Mouse (Mus musculus) liver (tissue): ENCODE measurements around the gene Ccdc163.
"Not testable (repeated sequence)": the region's sequence is repeated elsewhere in the genome, so short reads cannot be mapped to it uniquely, and the experiment has no call there.

ENCODE experiments used
- DNase-seq: peaks from one replicate; pipeline ENCODE4 v3.0.0-alpha.2; 2020; ENCODE audit warnings: mixed read lengths

The Ccdc163 gene

GRCm38 (mm10) chr4:116708201-116708764, at the start of gene Ccdc163, which contains the start of gene Mmachc:
Ccdc163 (plus strand) TSS chr4:116708509.
Mmachc (minus strand) TSS chr4:116708406.
- peak; percentile 90 for DNase-seq

DNA sequence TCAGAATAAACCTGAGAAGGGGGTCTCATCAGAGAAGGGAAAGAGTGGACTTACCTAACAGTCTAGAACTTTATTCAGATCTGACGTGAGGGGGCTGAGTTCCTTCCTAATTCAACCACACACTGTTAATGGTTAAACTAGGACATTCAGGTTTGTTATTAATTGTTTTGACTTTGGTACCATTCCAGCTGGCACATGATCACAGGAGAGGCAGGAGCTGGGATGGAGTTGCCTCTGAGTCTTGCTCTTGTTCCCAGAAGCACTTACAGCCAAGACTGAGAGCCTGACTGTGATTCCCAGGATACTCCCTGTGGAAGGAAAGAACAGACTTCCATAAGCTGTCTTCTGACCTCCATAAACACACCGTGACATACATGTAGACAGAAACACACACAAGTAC, 48.8 kb upstream of the Ccdc163 start:
- no peak for DNase-seq

DNA sequence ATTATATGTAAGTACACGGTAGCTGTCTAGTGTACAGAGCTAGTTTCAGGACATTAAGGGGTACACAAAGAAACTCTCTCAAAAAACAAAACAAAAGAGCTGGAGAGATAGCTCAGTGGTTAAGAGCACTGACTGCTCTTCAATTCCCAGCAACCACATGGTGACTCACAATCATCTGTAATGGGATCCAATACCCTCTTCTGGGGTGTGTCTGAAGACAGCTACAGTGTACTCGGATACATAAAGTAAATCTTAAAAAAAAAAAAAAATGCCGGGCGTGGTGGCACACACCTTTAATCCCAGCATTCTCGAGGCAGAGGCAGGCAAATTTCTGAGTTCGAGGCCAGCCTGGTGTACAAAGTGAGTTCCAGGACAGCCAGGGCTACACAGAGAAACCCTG, 48.4 kb upstream of the Ccdc163 start:
- DNase-seq = not testable (repeated sequence)

GRCm38 (mm10) chr4:116660829-116661228, 47.5 kb upstream of the Ccdc163 start:
- DNase-seq = no peak

GRCm38 (mm10) chr4:116661998-116662397, 46.3 kb upstream of the Ccdc163 start:
- DNase-seq = no peak

DNA sequence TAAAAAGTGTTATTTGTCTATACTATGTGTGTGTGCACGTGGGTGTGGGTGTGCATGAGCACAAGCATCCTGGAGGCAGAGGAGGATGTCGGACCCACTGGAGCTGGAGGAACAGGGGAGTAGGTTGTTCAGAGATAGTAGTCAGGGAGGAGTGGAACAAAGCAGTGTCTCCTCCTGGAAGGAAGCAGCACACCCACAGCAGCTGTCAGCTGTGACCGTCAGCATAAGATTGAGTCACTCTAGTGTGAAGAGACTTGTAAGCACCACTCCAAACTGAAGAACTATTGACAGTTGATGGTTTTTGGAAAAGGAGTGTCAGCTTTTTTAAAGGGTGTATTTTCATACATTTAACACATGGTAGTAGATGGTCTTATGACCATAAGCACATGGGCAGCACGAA, 41.7 kb upstream of the Ccdc163 start:
- DNase-seq = no peak

DNA sequence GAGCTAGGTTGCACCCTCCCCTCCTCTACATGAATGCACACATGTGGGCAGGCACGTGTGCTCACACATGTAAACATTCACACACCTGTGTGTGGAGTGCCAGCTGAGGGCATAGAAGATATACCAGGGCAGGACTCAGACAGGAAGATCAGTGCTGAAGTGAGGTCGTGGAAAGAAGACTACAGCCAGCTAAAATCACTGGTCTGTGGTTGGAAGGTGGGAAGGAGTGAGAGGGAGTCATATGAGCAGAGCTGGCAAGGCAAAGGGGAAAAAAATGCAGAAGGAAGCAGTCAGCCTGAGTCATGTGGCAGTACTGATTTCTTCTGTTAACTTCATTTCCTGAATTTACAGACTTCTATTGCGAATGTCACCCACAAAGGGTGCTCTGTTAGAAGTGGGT, 40.2 kb upstream of the Ccdc163 start:
- no peak for DNase-seq

DNA sequence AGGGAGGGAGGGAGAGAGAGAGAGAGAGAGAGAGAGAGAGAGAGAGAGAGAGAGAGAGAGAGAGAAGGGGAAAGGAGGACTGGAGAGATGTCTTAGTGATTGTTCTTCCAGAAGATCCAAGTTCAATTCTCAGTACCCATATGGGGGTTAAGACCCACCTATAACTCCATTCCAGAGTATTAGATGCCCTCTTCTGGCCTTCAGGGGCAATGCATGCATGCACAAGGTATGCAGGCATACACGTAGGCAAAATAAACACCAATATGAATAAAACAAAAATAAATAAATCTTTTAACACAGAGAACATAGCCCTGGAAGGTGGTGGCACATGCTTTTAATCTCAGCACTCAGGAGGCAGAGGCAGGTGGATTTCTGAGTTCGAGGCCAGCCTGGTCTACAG, 39.0 kb upstream of the Ccdc163 start:
- DNase-seq = no peak

DNA sequence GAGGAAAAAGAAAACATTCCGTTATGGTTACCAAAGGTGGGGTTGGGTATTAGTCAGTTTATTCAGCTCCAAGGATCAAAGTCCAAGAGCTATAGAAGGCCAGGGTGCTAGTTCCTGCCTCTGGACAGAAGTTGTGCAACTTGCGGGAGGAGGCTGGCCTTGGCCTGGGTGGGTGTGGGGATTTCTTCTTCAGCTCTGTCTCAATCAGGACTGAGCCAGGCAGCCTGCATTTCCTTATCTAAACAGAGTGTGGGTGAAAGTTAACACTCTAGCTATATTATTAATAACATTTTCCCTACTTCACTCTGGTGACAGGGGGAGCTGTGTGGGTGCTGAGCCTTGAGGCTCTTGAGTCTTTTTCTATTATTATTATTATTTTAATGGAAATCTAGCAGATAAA, 35.5 kb upstream of the Ccdc163 start:
- peak; percentile 74 for DNase-seq

DNA sequence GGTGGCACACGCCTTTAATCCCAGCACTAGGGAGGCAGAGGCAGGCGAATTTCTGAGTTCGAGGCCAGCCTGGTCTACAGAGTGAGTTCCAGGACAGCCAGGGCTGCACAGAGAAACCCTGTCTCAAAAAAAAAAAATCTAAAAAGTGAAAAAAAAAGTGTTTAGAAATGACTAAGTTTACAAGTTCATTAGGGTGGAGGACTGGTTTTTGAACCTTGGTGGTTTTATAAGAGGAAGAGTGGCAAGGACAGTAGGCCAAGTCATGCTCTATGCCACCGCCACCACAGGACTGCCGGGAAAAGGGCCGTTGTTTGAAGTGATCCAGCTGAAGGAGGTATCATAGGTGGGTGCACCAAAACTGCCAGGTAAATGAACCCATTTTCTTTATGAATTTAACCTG, 33.5 kb upstream of the Ccdc163 start:
- DNase-seq = not testable (repeated sequence)

DNA sequence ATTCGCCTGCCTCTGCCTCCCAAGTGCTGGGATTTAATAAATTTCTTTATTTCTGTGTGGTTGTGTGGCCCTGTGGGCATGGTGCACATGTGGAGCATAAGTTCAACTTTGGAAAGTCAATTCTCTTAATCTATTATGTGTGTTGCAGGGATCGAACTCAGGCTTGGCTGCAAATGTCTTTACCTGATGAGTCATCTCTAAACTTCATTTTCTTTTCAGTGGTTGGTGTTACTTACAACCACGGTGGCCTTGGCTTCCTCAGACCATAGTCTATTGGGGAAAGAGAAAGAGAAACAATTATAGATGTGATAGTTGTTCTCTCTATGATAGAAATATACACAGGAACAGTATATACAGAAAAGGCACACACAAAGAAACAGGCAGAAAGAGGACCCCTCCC, 32.3 kb upstream of the Ccdc163 start:
- no peak for DNase-seq

GRCm38 (mm10) chr4:116677808-116678207, 30.5 kb upstream of the Ccdc163 start:
- DNase-seq = no peak

DNA sequence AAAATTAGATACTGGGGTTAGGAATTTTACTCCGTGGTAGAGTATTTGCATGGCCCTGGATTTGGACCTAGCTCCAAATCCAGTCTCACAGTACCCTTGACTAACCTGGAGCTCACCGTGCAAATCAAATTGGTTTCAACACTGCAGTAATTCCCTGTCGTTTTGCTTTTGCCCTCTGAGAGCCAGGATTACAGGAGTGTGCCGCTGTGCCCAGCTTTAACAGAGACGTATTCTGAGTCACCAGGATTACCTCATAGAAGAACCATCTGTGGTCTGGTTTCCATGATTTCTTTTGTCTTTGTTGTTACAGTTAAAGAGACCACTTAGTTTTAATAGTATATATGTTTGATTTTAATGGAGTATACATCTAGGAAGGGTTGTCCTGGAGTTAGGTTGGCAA, 29.2 kb upstream of the Ccdc163 start:
- DNase-seq = no peak

- not testable (repeated sequence) for DNase-seq
Observed at GRCm38 (mm10) chr4:116680521-116680920, 27.8 kb upstream of the Ccdc163 start.

- no peak for DNase-seq
Observed at GRCm38 (mm10) chr4:116683957-116684356, 24.4 kb upstream of the Ccdc163 start.

DNA sequence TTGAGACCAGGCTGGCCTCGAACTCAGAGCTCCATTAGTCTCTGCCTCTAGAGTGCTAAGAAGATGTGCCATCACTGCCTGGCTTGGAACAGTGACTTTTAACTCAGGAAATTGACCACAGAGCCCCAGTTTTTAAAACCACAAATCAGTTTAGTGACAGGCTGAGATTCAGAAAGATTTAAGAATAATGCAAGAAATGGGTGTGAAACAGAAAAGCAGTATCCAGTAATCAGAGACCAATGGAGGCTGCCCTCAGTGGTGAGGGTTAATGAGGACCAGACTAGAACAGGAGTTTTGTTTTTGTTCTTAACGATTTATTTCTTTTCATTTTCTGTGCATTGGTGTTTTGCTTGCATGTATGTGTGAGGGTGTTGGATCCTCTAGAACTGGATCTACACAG, 23.6 kb upstream of the Ccdc163 start:
- no peak for DNase-seq

GRCm38 (mm10) chr4:116685402-116686061, 22.8 kb upstream of the Ccdc163 start, which contains the start of gene Prdx1:
Prdx1 (plus strand) TSS chr4:116685544.
- DNase-seq = peak; percentile 92

DNA sequence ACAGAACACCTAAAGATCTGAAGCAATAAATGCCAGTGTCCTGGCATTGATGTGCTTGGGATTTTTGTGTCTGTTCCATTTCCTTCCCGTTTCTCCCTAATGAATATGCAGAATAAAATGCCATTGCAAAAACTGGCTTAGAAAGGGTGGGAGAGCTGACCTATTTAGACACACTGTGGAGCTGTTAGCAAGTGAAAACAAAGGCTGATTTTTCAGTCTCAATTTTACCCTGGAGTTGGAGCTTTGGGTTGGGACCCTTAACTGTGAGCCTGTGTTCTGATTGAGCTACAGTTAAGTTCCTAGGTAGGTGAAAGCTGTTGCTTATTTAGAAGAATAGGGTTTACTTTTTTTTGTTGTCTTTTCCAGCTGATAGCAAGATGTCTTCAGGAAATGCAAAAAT, 21.3 kb upstream of the Ccdc163 start:
- no peak for DNase-seq

GRCm38 (mm10) chr4:116689309-116689876, 18.9 kb upstream of the Ccdc163 start:
- no peak for DNase-seq

- no peak for DNase-seq
Observed at GRCm38 (mm10) chr4:116692146-116692545, 16.2 kb upstream of the Ccdc163 start.

DNA sequence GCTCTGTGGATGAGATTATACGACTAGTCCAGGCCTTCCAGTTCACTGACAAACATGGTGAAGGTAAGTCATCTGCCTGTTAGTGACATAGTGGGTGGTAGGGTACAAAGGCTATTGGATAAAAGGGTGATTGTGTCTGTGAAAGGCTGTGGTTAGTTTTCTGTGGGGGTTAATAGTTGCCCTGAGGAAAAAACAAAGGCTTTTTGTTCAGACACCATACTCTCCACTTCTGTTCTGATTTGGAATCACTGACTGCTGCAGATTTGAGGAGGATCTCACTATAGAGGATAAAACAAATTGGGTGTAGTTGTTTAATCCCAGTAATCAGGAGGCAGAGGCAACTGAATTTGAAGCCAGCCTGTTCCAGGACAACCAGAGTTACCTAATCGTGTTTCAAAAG, 14.5 kb upstream of the Ccdc163 start:
- DNase-seq = no peak

GRCm38 (mm10) chr4:116698693-116699342, 9.5 kb upstream of the Ccdc163 start:
- DNase-seq = no peak

- no peak for DNase-seq
Observed at GRCm38 (mm10) chr4:116700964-116701363, 7.3 kb upstream of the Ccdc163 start.

DNA sequence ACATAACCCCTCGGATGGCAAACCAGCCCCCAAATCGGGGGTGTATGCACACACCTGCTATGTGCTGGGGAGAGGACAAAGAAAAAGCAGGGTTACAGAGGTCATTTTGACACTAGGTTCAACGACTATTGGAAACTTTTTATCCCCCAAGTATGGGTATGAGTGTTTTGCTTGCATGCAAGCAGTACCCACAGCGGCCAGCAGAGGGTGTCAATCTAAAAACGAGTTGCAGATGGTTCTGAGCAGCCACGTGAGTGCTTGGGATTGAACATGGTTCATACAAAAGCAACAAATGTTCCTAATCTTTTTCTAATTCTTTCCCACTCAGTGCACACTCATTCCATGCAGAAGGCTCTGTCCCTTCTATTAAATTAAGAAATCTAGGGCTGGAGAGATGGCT, 4.5 kb upstream of the Ccdc163 start:
- peak; percentile 82 for DNase-seq
